Mouse (Mus musculus) CH12.LX (cell line): ENCODE measurements around the gene Mrgbp. TPM values are rescaled to one million over a fixed set of nuclear protein-coding genes. Genes with fewer than 3 reads are reported as not detected.
A peak's percentile ranks its signal among the peaks of the same experiment; 100 is the strongest.

Experiments used
- DNase-seq: peaks from one replicate; pipeline ENCODE4 v3.0.0-alpha.2; 2013; ENCODE audit errors: extremely low read depth
- H3K27ac ChIP-seq: 2 replicates; pipeline ENCODE4 v1.5.1; 2012; ENCODE audit warnings: low read depth, mild to moderate bottlenecking, control low read depth, moderate library complexity; ENCODE audit not compliant: insufficient read depth
- H3K27me3 ChIP-seq: replicated peaks from 2 replicates; pipeline ENCODE3; 2012; ENCODE audit warnings: inconsistent platforms
- H3K36me3 ChIP-seq, 2 experiments: replicated peaks in 1 of 2; 2 replicates each; pipeline versions ENCODE3 to v1.6.1; 2012; ENCODE audit warnings: inconsistent platforms in 1 of 2, low read length in 1 of 2, mild to moderate bottlenecking in 1 of 2, mixed read lengths in 1 of 2, moderate library complexity in 1 of 2; ENCODE audit not compliant: control insufficient read depth in 1 of 2, insufficient read depth in 1 of 2
- H3K4me1 ChIP-seq, 2 experiments: 2 replicates each; pipeline ENCODE4 v1.6.1; 2012; ENCODE audit warnings: inconsistent platforms in 1 of 2, moderate library complexity in 1 of 2; ENCODE audit not compliant: insufficient read depth in 2 of 2, control insufficient read depth in 1 of 2
- H3K4me2 ChIP-seq: 2 replicates; pipeline ENCODE4 v1.6.1; 2012; ENCODE audit warnings: low read depth, mild to moderate bottlenecking, control low read depth; ENCODE audit not compliant: poor library complexity, insufficient read depth, severe bottlenecking
- H3K4me3 ChIP-seq, 3 experiments: fragments of 150-350 bp in 1 of 3; sonication (generic) in 1 of 3; replicated peaks in 1 of 3; 2 replicates each; pipeline versions ENCODE3 to v1.5.1; 2011 to 2012; ENCODE audit warnings: low read depth in 2 of 3, low read length in 2 of 3, mild to moderate bottlenecking in 2 of 3, moderate library complexity in 2 of 3, control low read depth in 1 of 3, improper control_type of control experiment in 1 of 3, inconsistent platforms in 1 of 3, mixed read lengths in 1 of 3; ENCODE audit not compliant: poor library complexity in 1 of 3
- H3K79me2 ChIP-seq: replicated peaks from 2 replicates; pipeline ENCODE4 v1.6.1; 2012; ENCODE audit warnings: mild to moderate bottlenecking, moderate library complexity; ENCODE audit not compliant: control insufficient read depth, poor library complexity, insufficient read depth, severe bottlenecking; ENCODE audit errors: extremely low read depth
- H3K9ac ChIP-seq: 2 replicates; pipeline ENCODE4 v1.6.1; 2012; ENCODE audit warnings: low read depth, mild to moderate bottlenecking, control low read depth, moderate library complexity; ENCODE audit not compliant: insufficient read depth
- H3K9me3 ChIP-seq: replicated peaks from 2 replicates; pipeline ENCODE3; 2012; ENCODE audit warnings: low read length, inconsistent platforms, mixed read lengths
- CHD1 ChIP-seq: IDR thresholded peaks from 2 replicates; pipeline ENCODE4 v1.6.1; 2012; ENCODE audit warnings: low read depth, low read length, improper control_type of control experiment, inconsistent platforms
- CHD2 ChIP-seq: IDR thresholded peaks from 2 replicates; pipeline ENCODE4 v1.6.1; 2011; ENCODE audit warnings: low read length, improper control_type of control experiment
- CTCF ChIP-seq, 2 experiments: IDR thresholded peaks in 1 of 2; conservative IDR thresholded peaks in 1 of 2; 2 replicates each; pipeline ENCODE4 v1.5.1; 2011 to 2012; ENCODE audit warnings: low read depth in 2 of 2, low read length in 2 of 2, improper control_type of control experiment in 1 of 2, inconsistent platforms in 1 of 2, mild to moderate bottlenecking in 1 of 2, moderate library complexity in 1 of 2
- E2F4 ChIP-seq: IDR thresholded peaks from 2 replicates; pipeline ENCODE4 v1.6.1; 2011; ENCODE audit warnings: low read depth, low read length, improper control_type of control experiment; ENCODE audit not compliant: insufficient replicate concordance
- ELF1 ChIP-seq: IDR thresholded peaks from 2 replicates; pipeline ENCODE4 v1.6.1; 2014; ENCODE audit warnings: low read depth, mild to moderate bottlenecking, inconsistent platforms, low read length, improper control_type of control experiment
- GABPA ChIP-seq: IDR thresholded peaks from 2 replicates; pipeline ENCODE4 v1.6.1; 2012; ENCODE audit warnings: low read depth, low read length, improper control_type of control experiment, inconsistent platforms; ENCODE audit not compliant: insufficient replicate concordance
- IRF4 ChIP-seq: IDR thresholded peaks from 2 replicates; pipeline ENCODE4 v1.6.1; 2014; ENCODE audit warnings: low read depth, mild to moderate bottlenecking, inconsistent platforms, low read length, improper control_type of control experiment
- JUN ChIP-seq: IDR thresholded peaks from 2 replicates; pipeline ENCODE4 v1.6.1; 2011; ENCODE audit warnings: low read depth, mild to moderate bottlenecking, low read length, improper control_type of control experiment, moderate library complexity; ENCODE audit not compliant: insufficient read depth
- JUND ChIP-seq: conservative IDR thresholded peaks from 2 replicates; pipeline ENCODE4 v1.6.1; 2011; ENCODE audit warnings: low read depth, low read length, improper control_type of control experiment
- KAT2A ChIP-seq: IDR thresholded peaks from 2 replicates; pipeline ENCODE4 v1.6.1; 2012; ENCODE audit warnings: low read length, improper control_type of control experiment, inconsistent platforms; ENCODE audit not compliant: insufficient replicate concordance
- MAX ChIP-seq: IDR thresholded peaks from 2 replicates; pipeline ENCODE4 v1.6.1; 2011; ENCODE audit warnings: low read length, improper control_type of control experiment
- MAZ ChIP-seq: IDR thresholded peaks from 2 replicates; pipeline ENCODE4 v1.6.1; 2012; ENCODE audit warnings: low read depth, mild to moderate bottlenecking, inconsistent platforms, low read length, improper control_type of control experiment, moderate library complexity
- MEF2A ChIP-seq: IDR thresholded peaks from 2 replicates; pipeline ENCODE4 v1.6.1; 2014; ENCODE audit warnings: low read depth, mild to moderate bottlenecking, inconsistent platforms, low read length, improper control_type of control experiment, borderline replicate concordance
- MXI1 ChIP-seq: IDR thresholded peaks from 2 replicates; pipeline ENCODE4 v1.6.1; 2011; ENCODE audit warnings: mild to moderate bottlenecking, low read depth, low read length, improper control_type of control experiment
- NELFE ChIP-seq: IDR thresholded peaks from 2 replicates; pipeline ENCODE4 v1.6.1; 2011; ENCODE audit warnings: low read depth, low read length, improper control_type of control experiment
- NRF1 ChIP-seq: IDR thresholded peaks from 2 replicates; pipeline ENCODE4 v1.6.1; 2014; ENCODE audit warnings: low read depth, mild to moderate bottlenecking, inconsistent platforms, low read length, improper control_type of control experiment, moderate library complexity
- PAX5 ChIP-seq: IDR thresholded peaks from 2 replicates; pipeline ENCODE4 v1.6.1; 2012; ENCODE audit warnings: low read length, inconsistent platforms, mixed read lengths
- POLR2A ChIP-seq: IDR thresholded peaks from 2 replicates; pipeline ENCODE4 v1.6.1; 2011; ENCODE audit warnings: low read depth, mild to moderate bottlenecking, improper control_type of control experiment, low read length
- POLR2AphosphoS2 ChIP-seq: IDR thresholded peaks from 2 replicates; pipeline ENCODE4 v1.6.1; 2011; ENCODE audit warnings: low read depth, low read length, improper control_type of control experiment
- RAD21 ChIP-seq: IDR thresholded peaks from 2 replicates; pipeline ENCODE4 v1.6.1; 2011; ENCODE audit warnings: low read depth, mild to moderate bottlenecking, low read length, improper control_type of control experiment, moderate library complexity
- SIN3A ChIP-seq: IDR thresholded peaks from 2 replicates; pipeline ENCODE4 v1.6.1; 2012; ENCODE audit warnings: low read length, improper control_type of control experiment, inconsistent platforms
- SMC3 ChIP-seq: IDR thresholded peaks from 2 replicates; pipeline ENCODE4 v1.6.1; 2011; ENCODE audit warnings: low read depth, low read length, improper control_type of control experiment
- TCF12 ChIP-seq: IDR thresholded peaks from 2 replicates; pipeline ENCODE4 v1.6.1; 2014; ENCODE audit warnings: low read depth, mild to moderate bottlenecking, inconsistent platforms, low read length, improper control_type of control experiment
- UBTF ChIP-seq: IDR thresholded peaks from 2 replicates; pipeline ENCODE4 v1.6.1; 2012; ENCODE audit warnings: low read depth, mild to moderate bottlenecking, inconsistent platforms, low read length, improper control_type of control experiment, moderate library complexity
- USF2 ChIP-seq: conservative IDR thresholded peaks from 2 replicates; pipeline ENCODE4 v1.6.1; 2011; ENCODE audit warnings: low read depth, low read length, improper control_type of control experiment
- ZC3H11A ChIP-seq: IDR thresholded peaks from 2 replicates; pipeline ENCODE4 v1.6.1; 2012; ENCODE audit warnings: low read depth, mild to moderate bottlenecking, inconsistent platforms, low read length, improper control_type of control experiment
- ZKSCAN1 ChIP-seq: IDR thresholded peaks from 2 replicates; pipeline ENCODE4 v1.6.1; 2012; ENCODE audit warnings: low read depth, inconsistent platforms, low read length, improper control_type of control experiment, borderline replicate concordance
- ZNF384 ChIP-seq: IDR thresholded peaks from 2 replicates; pipeline ENCODE4 v1.6.1; 2012; ENCODE audit warnings: low read depth, low read length, improper control_type of control experiment, inconsistent platforms
- dilution Hi-C: fragments of 300-500 bp; cut with MboI; formaldehyde crosslinking; loops from 2 replicates; pipeline ENCODE4 v1.14.3; 2020; ENCODE audit warnings: low sequenced_read_pairs; ENCODE audit not compliant: extremely low pct_unique_long_range_greater_than_20kb, extremely low pct_ligation_motif_present
- in situ Hi-C: fragments of 300-500 bp; cut with MboI; formaldehyde crosslinking; loops from 3 replicates; pipeline ENCODE4 v1.14.3; 2019; ENCODE audit warnings: low sequenced_read_pairs, low pct_ligation_motif_present, low pct_unique_long_range_greater_than_20kb, mixed read lengths
- polyA plus RNA-seq: library from polyadenylated mRNA; unstranded; fragments of >175 nt; gene quantifications from 2 replicates; pipeline ENCODE4 v1.2.1, GENCODE M21; 2012; ENCODE audit warnings: low read depth; ENCODE audit not compliant: insufficient read length
- total RNA-seq, 2 experiments: library from RNA; depleted of rRNA; stranded (reverse); fragments of 300-350 nt in 1 of 2; fragments of >200 nt in 1 of 2; gene quantifications; 2 replicates each; pipeline ENCODE4 v1.2.3; 2012 to 2014

The Mrgbp gene
- 31.2 and 39.7 TPM in 2 replicates for total RNA-seq (2012; rRNA removed)
- total RNA-seq (2014; rRNA removed), result 64.6 and 65.5 TPM in 2 replicates
- polyA plus RNA-seq, result 47.5 and 54.6 TPM in 2 replicates

DNA sequence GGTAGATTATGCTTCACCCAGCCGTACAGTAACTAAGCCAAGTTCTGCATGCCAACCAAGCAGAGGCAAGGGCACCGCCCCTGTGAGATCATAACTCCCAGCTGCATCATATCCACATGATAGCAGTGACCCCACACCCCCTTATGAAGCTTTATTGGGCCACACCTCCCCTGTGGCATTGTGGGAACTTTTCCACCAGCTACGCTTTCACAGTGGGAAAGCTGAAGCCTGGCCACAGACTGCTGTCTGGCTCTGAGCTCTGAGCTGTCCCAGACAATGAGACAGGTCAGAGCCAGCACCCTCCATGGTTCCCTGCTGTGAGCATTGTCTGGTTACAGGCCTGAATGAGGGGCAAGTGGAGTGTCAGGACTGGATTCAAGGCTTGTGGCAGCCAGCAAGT lies at the start of gene Mrgbp:
Gene Mrgbp (plus strand): TSS at position 303 of the 400 bp plus-strand sequence.
- Histone ChIP-seq H3K4me1 (peaks cover 16 to 53% of the 10 kb centered on the region in 2 experiments), H3K9me3 (no peaks in the 10 kb centered on the region), H3K27me3 (no peaks in the 10 kb centered on the region), H3K27ac (no peak within 1 kb of the TSS), H3K9ac (no peak within 1 kb of the TSS), H3K4me3 (no peak within 1 kb of the TSS), H3K4me2 (0 out of 2 replicates have a peak within 1 kb of the TSS, but pooled peaks have one; percentile 35), H3K79me2 (peaks cover 7% of the 10 kb centered on the region; the same call in 1 of the 2 replicates), H3K36me3 (peaks cover 11 to 27% of the 10 kb centered on the region in 2 experiments)
- dilution Hi-C loops, result no loop called here
- no peak for DNase-seq
- no peak for TF ChIP-seq NRF1
- no peak for TF ChIP-seq CTCF (conservative IDR thresholded peaks at IDR 0.05 in 1 of 2, IDR thresholded peaks at IDR 0.05 in 1 of 2; ENCODE audit: low read depth in 2 of 2, low read length in 2 of 2)
- no peak for TF ChIP-seq E2F4
- TF ChIP-seq CHD1, result no peak
- TF ChIP-seq PAX5, result no peak
- TF ChIP-seq UBTF, result no peak
- no peak for TF ChIP-seq MEF2A
- TF ChIP-seq MXI1, result no peak
- TF ChIP-seq POLR2AphosphoS2, result no peak
- no peak for TF ChIP-seq ELF1
- TF ChIP-seq RAD21, result no peak
- TF ChIP-seq USF2, result no peak
- TF ChIP-seq JUN, result no peak
- TF ChIP-seq SMC3, result no peak
- TF ChIP-seq MAX, result no peak
- in situ Hi-C loops, result loop anchor here (5.0 kb wide), 1 partner anchor 201 kb away; no protein-coding TSS in a partner anchor

DNA sequence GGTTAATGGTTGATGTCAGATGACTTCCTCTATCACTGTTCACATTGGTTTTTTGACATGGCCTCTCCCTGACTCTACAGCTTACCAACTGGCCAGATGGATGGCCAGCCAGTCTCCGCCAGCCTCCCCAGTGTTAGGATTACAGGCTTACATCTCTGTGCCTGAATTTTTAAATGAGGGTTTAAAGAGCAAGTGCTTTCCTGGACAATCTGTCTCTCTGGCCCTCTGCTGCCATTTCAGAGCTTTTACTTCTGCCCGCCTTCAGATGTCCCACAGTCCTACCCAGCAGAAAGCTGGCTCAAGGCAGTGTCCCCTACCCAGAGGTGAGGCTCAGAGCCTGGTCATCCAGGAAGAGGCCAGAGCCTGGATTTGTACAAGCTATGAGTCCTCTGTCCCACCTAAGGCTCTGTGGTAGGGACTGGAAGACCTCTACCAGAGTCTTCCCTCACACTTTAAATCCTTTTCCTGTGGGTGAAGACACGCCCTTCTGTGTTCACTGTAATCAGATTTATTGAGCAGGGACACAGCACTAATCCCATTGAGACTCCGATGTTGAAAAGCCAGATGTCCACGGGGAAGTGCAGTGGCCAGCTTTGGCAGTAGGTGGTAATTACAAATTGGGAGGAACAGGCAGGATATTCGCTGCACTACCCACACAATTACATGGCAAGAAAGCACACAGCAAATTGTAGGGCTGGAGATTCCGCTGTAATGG lies 49.3 kb upstream of the Mrgbp start:
- no peaks in the 10 kb centered on the region for H3K79me2 ChIP-seq
- H3K9ac ChIP-seq, result no peak overlapping the region
- dilution Hi-C loops, result no loop called here
- DNase-seq, result no peak
- H3K27me3 ChIP-seq, result peaks cover 40% of the 10 kb centered on the region
- H3K4me2 ChIP-seq, result no peak overlapping the region
- no peaks in the 10 kb centered on the region for H3K36me3 ChIP-seq
- TF ChIP-seq CHD2 (no peak), KAT2A (no peak), JUN (no peak), NELFE (no peak), ZNF384 (no peak), ZKSCAN1 (no peak), ZC3H11A (no peak), CTCF (conservative IDR thresholded peaks at IDR 0.05 in 1 of 2, IDR thresholded peaks at IDR 0.05 in 1 of 2; ENCODE audit: low read depth in 2 of 2, low read length in 2 of 2) (no peak), POLR2A (no peak), SMC3 (no peak), IRF4 (no peak), TCF12 (no peak), SIN3A (no peak), MAZ (no peak), USF2 (no peak), MAX (no peak), E2F4 (no peak), JUND (no peak), GABPA (no peak), ELF1 (no peak)
- H3K9me3 ChIP-seq, result no peaks in the 10 kb centered on the region
- no peak overlapping the region for H3K27ac ChIP-seq
- in situ Hi-C loops, result no loop called here
- H3K4me1 ChIP-seq, result no peaks in the 10 kb centered on the region; a peak in 1 of 4 replicates
- H3K4me3 ChIP-seq, result no peak overlapping the region
